Mouse (Mus musculus): Measurements from ENCODE around the gene Myh6.

DNA sequence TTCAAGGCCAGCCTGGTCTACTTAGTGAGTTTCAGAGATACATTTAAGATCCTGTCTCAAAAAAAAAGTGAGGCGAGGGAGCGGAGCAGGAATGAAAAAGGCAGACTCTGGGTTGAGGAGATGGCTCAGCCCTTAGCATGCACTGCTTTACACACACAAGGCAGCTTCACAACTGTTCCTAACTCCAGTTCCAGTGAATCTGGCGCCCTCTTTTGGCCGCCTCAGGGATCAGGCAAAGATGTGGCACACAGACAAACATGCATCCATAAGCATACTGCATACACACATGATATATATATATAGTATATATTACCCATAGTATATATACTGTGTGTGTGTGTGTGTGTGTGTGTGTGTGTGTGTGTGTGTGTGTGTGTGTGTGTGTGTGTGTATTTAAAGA is 44.4 kb upstream of the Myh6 start:
- peak; percentile 42 for TF ChIP-seq CTCF (IDR thresholded peaks at IDR 0.05; ENCODE audit: low read depth)
- TF ChIP-seq EP300 (IDR thresholded peaks at IDR 0.05; ENCODE audit: low read depth) = no peak

Data from heart, postnatal 0 days (tissue).